Mouse (Mus musculus) hindbrain, embryonic 13.5 days (tissue): ENCODE measurements at regions not wholly inside any gene's neighbourhood (a gene's known extent, or its start where the extent isn't known, plus 50 kb on each side); places are given as distances from the start of the nearest gene placed in this dataset.

Experiments
- ATAC-seq: fragments of 200-750 bp; cut with Nextera tagmentation; 2 replicates; pipeline ENCODE4 v1.8.0; 2017; ENCODE audit warnings: moderate TSS enrichment; ENCODE audit not compliant: low FRiP score
- H3K27ac ChIP-seq: fragments of 300-500 bp; sonication (generic); 2 replicates; pipeline ENCODE4 v1.5.1; 2015; ENCODE audit warnings: inconsistent platforms, mild to moderate bottlenecking, moderate library complexity
- H3K27me3 ChIP-seq: fragments of 300-500 bp; sonication (generic); 2 replicates; pipeline ENCODE4 v1.6.1; 2015; ENCODE audit warnings: mild to moderate bottlenecking, inconsistent platforms
- H3K36me3 ChIP-seq: fragments of 300-500 bp; sonication (generic); 2 replicates; pipeline ENCODE4 v1.6.1; 2015; ENCODE audit warnings: mild to moderate bottlenecking, inconsistent platforms
- H3K4me1 ChIP-seq: fragments of 300-500 bp; sonication (generic); replicated peaks from 2 replicates; pipeline ENCODE4 v1.6.1; 2015; ENCODE audit warnings: inconsistent platforms
- H3K4me2 ChIP-seq: fragments of 300-500 bp; sonication (generic); 2 replicates; pipeline ENCODE4 v1.6.1; 2015; ENCODE audit warnings: inconsistent platforms, mild to moderate bottlenecking, moderate library complexity
- H3K4me3 ChIP-seq: fragments of 300-500 bp; sonication (generic); 2 replicates; pipeline ENCODE4 v1.5.1; 2015; ENCODE audit warnings: mild to moderate bottlenecking, inconsistent platforms
- H3K9ac ChIP-seq: fragments of 300-500 bp; sonication (generic); 2 replicates; pipeline ENCODE4 v1.6.1; 2015; ENCODE audit warnings: mild to moderate bottlenecking, inconsistent platforms
- H3K9me3 ChIP-seq: fragments of 300-500 bp; sonication (generic); 2 replicates; pipeline ENCODE4 v1.6.1; 2016; ENCODE audit warnings: inconsistent platforms
- WGBS: fragments of 180-500 bp; shearing (Covaris S2); methylation state at CpG from one replicate; pipeline ENCODE4 v1.1.7; 2015; 5-methylcytosine and 5-hydroxymethylcytosine counted together

GRCm38 (mm10) chr10:8095924-8096323 is 139.9 kb upstream of the Tab2 start:
- 17% methylated on average over 2 of the region's 2 CpGs for WGBS
- ATAC-seq: no peak

GRCm38 (mm10) chr10:8095206-8095605 is 139.2 kb upstream of the Tab2 start:
- no peaks in the 10 kb centered on the region for H3K36me3 ChIP-seq
- no peak overlapping the region for H3K27ac ChIP-seq
- H3K9ac ChIP-seq: no peak overlapping the region
- no peak overlapping the region for H3K4me2 ChIP-seq
- 83% methylated on average over 3 of the region's 3 CpGs for WGBS
- H3K4me3 ChIP-seq: no peak overlapping the region
- ATAC-seq: no peak
- H3K27me3 ChIP-seq: no peaks in the 10 kb centered on the region
- no peaks in the 10 kb centered on the region; the same call in none of the 2 replicates for H3K4me1 ChIP-seq
- 0 out of 2 replicates have a peak, but pooled peaks cover 3% of the 10 kb centered on the region for H3K9me3 ChIP-seq

More at GRCm38 (mm10) chr10:8095924-8096323, 139.9 kb upstream of the Tab2 start:
- Histone ChIP-seq H3K27me3 (no peaks in the 10 kb centered on the region), H3K9me3 (0 out of 2 replicates have a peak, but pooled peaks cover 3% of the 10 kb centered on the region), H3K4me1 (no peaks in the 10 kb centered on the region; the same call in none of the 2 replicates), H3K4me2 (no peak overlapping the region), H3K36me3 (no peaks in the 10 kb centered on the region), H3K27ac (no peak overlapping the region), H3K4me3 (no peak overlapping the region), H3K9ac (no peak overlapping the region)

GRCm38 (mm10) chr10:8091871-8092552 is 136.0 kb upstream of the Tab2 start:
- H3K4me3 ChIP-seq: no peak overlapping the region
- no peak overlapping the region for H3K4me2 ChIP-seq
- peaks cover 11% of the 10 kb centered on the region for H3K4me1 ChIP-seq
- no peaks in the 10 kb centered on the region for H3K27me3 ChIP-seq
- WGBS: 54% methylated on average over 8 of the region's 8 CpGs
- ATAC-seq: no peak
- H3K9ac ChIP-seq: no peak overlapping the region
- no peak overlapping the region for H3K27ac ChIP-seq
- no peaks in the 10 kb centered on the region for H3K36me3 ChIP-seq
- H3K9me3 ChIP-seq: no peaks in the 10 kb centered on the region

DNA sequence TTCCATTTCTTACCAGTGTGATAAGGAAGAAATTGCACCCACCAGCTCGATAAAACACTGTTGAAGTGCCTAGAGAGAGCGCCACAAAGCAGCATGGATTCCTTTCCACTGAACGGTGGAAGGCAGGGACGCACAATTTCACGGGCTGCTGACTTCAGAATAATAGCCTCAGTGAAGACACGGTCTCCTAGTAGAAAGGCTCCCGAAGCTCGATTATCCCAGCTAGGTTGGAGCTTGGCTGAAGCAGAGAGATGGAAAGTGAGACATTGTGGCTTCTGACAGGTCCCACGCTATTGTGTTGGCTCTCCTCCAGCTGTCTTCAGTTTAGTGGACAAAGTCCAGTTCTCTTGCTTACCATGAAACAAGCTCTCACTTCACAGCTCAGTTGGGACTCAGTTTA is 133.3 kb upstream of the Tab2 start:
- Histone ChIP-seq H3K9me3 (no peaks in the 10 kb centered on the region), H3K9ac (no peak overlapping the region), H3K4me3 (no peak overlapping the region), H3K27ac (no peak overlapping the region; the same call in 1 of the 2 replicates), H3K27me3 (no peaks in the 10 kb centered on the region), H3K4me2 (no peak overlapping the region), H3K4me1 (peaks cover 11% of the 10 kb centered on the region), H3K36me3 (no peaks in the 10 kb centered on the region)
- WGBS: 9% methylated on average over 9 of the region's 9 CpGs
- peak; percentile 72 for ATAC-seq

DNA sequence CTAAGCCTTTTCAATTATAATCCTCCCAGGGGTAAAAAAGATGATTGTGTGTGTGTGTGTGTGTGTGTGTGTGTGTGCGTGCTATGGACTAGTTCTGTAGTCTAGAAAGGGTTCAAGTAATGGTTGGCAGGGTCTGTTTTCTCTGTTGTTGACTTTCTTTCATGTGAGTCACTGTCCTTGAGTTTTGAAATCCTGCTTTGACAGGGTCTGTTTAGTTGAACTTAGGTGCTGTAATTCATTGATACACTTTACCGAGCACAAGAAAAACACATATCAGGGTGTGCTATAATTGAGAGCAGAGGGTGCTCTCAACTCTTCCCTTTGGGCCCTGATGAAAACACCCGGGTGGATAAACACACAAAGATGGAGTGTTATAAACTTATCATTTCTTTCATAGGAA is 132.7 kb upstream of the Tab2 start:
- H3K4me2 ChIP-seq: no peak overlapping the region
- H3K9me3 ChIP-seq: no peaks in the 10 kb centered on the region
- no peaks in the 10 kb centered on the region for H3K27me3 ChIP-seq
- 71% methylated on average over 3 of the region's 3 CpGs for WGBS
- no peak overlapping the region for H3K9ac ChIP-seq
- no peaks in the 10 kb centered on the region for H3K36me3 ChIP-seq
- H3K4me3 ChIP-seq: no peak overlapping the region
- H3K4me1 ChIP-seq: peaks cover 11% of the 10 kb centered on the region
- ATAC-seq: no peak
- no peak overlapping the region; the same call in 1 of the 2 replicates for H3K27ac ChIP-seq

DNA sequence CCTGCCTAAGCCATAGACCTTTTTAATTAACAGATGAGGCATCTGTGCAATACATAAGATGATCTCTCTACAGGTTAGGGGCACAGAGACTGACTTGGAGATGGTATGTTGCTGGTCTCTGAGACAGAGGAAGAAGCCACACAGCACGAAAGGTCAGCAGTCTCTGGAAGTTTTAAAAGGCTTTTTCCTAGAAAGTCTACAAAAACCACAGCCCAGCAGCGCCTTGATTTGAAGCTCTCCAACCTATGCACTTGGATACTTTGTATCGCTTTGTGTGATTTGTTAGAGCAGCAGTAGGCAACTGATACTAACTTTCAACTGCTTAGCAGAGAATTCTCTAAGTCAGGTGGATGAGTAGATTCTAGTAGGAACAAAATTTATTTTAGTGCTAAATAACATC is 132.3 kb upstream of the Tab2 start:
- H3K27ac ChIP-seq: no peak overlapping the region
- H3K4me2 ChIP-seq: no peak overlapping the region
- no peaks in the 10 kb centered on the region for H3K36me3 ChIP-seq
- peaks cover 11% of the 10 kb centered on the region for H3K4me1 ChIP-seq
- no peak for ATAC-seq
- H3K9ac ChIP-seq: no peak overlapping the region
- H3K27me3 ChIP-seq: no peaks in the 10 kb centered on the region
- H3K9me3 ChIP-seq: no peaks in the 10 kb centered on the region
- no peak overlapping the region for H3K4me3 ChIP-seq
- WGBS: 94% methylated on average over 3 of the region's 3 CpGs

- H3K27me3 ChIP-seq: no peaks in the 10 kb centered on the region
- no peak overlapping the region for H3K9ac ChIP-seq
- no peak overlapping the region for H3K4me2 ChIP-seq
- 50% methylated on average over 2 of the region's 2 CpGs for WGBS
- no peak overlapping the region for H3K27ac ChIP-seq
- no peak overlapping the region for H3K4me3 ChIP-seq
- no peaks in the 10 kb centered on the region for H3K9me3 ChIP-seq
- no peak for ATAC-seq
- H3K36me3 ChIP-seq: no peaks in the 10 kb centered on the region
- H3K4me1 ChIP-seq: peaks cover 11% of the 10 kb centered on the region
These were observed 131.1 kb upstream of the Tab2 start for GRCm38 (mm10) chr10:8087106-8087505.

DNA sequence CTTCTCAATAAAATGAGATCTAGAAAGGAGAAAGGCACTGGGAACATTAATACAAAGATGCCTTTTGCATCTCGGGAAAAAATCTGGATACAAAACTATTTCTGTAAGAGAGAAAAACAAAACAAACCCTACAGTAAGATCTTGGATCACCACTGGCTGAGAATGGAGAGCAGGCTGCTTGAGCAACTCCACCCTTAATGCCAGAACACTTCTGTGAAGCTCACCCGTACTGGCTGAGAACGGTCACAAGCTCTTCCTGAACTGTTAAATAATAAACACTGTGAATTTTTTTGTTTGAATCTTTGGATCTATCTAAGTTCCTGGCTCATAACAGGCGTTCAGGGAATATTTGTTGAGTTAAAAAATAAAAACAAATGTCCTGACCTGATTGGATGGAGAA is 130.4 kb upstream of the Tab2 start:
- H3K4me1 ChIP-seq: peaks cover 11% of the 10 kb centered on the region
- H3K36me3 ChIP-seq: no peaks in the 10 kb centered on the region
- no peak overlapping the region for H3K9ac ChIP-seq
- H3K27me3 ChIP-seq: no peaks in the 10 kb centered on the region
- no peak overlapping the region for H3K4me3 ChIP-seq
- no peak for ATAC-seq
- H3K27ac ChIP-seq: no peak overlapping the region
- H3K4me2 ChIP-seq: no peak overlapping the region
- 80% methylated on average over 4 of the region's 4 CpGs for WGBS
- no peaks in the 10 kb centered on the region for H3K9me3 ChIP-seq

DNA sequence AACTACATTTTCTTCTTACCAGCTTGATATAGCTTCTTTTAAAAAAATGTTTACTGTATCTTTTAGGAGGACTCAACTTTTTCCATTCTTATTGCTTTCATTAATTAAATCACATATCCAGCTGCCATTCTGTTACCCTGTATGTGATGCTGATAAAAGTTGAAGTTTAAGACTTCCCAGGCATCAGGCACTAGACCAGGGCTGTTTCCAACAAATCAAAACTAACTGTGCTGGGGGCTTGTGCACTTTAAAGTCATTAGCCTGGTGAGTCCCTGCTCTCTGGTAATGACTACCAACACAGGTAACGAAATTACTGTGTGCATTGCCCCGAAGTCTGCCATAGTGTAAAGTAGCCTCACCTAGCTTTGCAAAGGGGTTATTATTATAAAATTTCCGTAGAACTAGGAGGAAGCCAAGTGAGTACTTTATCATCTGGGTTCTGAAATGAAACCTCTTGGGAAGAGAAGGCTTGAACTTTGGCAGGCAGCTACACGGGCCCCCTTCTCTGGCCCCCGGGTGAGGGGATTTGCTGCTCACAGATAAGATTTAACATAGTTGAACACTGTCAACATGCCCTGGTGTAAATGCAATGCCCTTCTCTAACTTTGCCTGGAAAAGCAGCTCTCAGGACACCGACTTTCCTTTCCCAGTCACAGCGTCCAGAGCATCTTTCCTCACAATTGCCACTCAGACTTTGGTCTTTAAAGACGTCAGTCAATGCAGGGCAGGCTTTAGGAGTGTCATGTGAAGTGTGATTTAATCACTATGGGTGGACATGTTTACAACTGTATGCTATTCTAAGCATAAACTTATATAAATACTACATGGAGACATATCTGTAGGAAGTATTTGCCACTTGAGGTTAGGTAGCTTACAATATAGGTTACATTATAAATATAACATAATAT is 122.1 kb upstream of the Tab2 start:
- Histone ChIP-seq H3K36me3 (no peaks in the 10 kb centered on the region), H3K4me3 (no peak overlapping the region), H3K27me3 (no peaks in the 10 kb centered on the region), H3K27ac (no peak overlapping the region), H3K4me1 (no peaks in the 10 kb centered on the region), H3K9me3 (no peaks in the 10 kb centered on the region), H3K4me2 (no peak overlapping the region), H3K9ac (no peak overlapping the region)
- no peak for ATAC-seq
- 86% methylated on average over 8 of the region's 8 CpGs for WGBS

- Histone ChIP-seq H3K9ac (no peak overlapping the region), H3K27ac (no peak overlapping the region), H3K36me3 (no peaks in the 10 kb centered on the region), H3K27me3 (no peaks in the 10 kb centered on the region), H3K4me2 (no peak overlapping the region), H3K9me3 (no peaks in the 10 kb centered on the region), H3K4me3 (no peak overlapping the region), H3K4me1 (no peaks in the 10 kb centered on the region)
- no peak for ATAC-seq
- WGBS: 74% methylated on average over 1 of the region's 1 CpGs
These were observed 116.4 kb upstream of the Tab2 start for GRCm38 (mm10) chr10:8072463-8072862.

GRCm38 (mm10) chr10:8071858-8072257 is 115.8 kb upstream of the Tab2 start:
- Histone ChIP-seq H3K36me3 (no peaks in the 10 kb centered on the region), H3K27ac (no peak overlapping the region), H3K9me3 (no peaks in the 10 kb centered on the region), H3K27me3 (no peaks in the 10 kb centered on the region), H3K9ac (no peak overlapping the region), H3K4me1 (no peaks in the 10 kb centered on the region), H3K4me3 (no peak overlapping the region), H3K4me2 (no peak overlapping the region)
- 84% methylated on average over 3 of the region's 3 CpGs for WGBS
- ATAC-seq: no peak

DNA sequence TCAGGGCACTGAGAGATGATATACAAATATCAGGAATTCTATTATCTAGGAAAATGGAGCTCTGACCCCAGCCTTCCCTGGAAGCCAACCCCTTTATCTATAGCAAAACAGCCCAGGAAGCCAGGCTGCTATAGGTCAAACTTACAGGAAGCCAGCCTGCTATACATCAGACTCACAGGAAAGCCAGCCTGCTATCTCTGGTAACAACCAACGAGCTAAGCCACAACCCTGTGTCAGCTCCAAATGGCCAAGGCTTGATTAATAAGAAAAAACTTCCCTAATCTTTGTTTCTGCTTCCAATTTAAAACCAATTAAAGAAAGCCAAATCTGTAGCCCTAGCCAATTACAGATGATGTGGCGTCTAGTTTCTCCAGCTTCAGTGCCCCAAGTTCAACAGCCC is 114.4 kb upstream of the Tab2 start:
- WGBS: 64% methylated on average over 2 of the region's 2 CpGs
- no peaks in the 10 kb centered on the region for H3K4me1 ChIP-seq
- no peak overlapping the region for H3K4me2 ChIP-seq
- H3K27ac ChIP-seq: no peak overlapping the region
- H3K9me3 ChIP-seq: no peaks in the 10 kb centered on the region
- ATAC-seq: no peak
- H3K36me3 ChIP-seq: no peaks in the 10 kb centered on the region
- H3K27me3 ChIP-seq: no peaks in the 10 kb centered on the region
- H3K9ac ChIP-seq: no peak overlapping the region
- H3K4me3 ChIP-seq: no peak overlapping the region
